Mouse (Mus musculus) B cell, adult 2 months (primary cell): ENCODE measurements around the gene Foxa1.

Experiments
- DNase-seq, 2 experiments: peaks; one replicate each; pipeline ENCODE4 v3.0.0; 2022

Gene Foxa1

GRCm38 (mm10) chr12:57546415-57547201 is at the start of gene Foxa1:
TSS of gene Foxa1 (minus strand) at chr12:57546916.
- peak; percentile 53 to 58 for DNase-seq

- no peak for DNase-seq
Observed at GRCm38 (mm10) chr12:57575931-57576628, 29.4 kb upstream of the Foxa1 start.

GRCm38 (mm10) chr12:57572415-57572814 is 25.7 kb upstream of the Foxa1 start:
- DNase-seq: no peak

GRCm38 (mm10) chr12:57571773-57572172 is 25.1 kb upstream of the Foxa1 start:
- DNase-seq: no peak

GRCm38 (mm10) chr12:57563909-57564308 is 17.2 kb upstream of the Foxa1 start, which contains the start of gene Ttc6:
TSS of gene Ttc6 (plus strand) at chr12:57564113.
- no peak for DNase-seq

- no peak for DNase-seq
Observed at GRCm38 (mm10) chr12:57554091-57554490, 7.4 kb upstream of the Foxa1 start.

GRCm38 (mm10) chr12:57552286-57552685 is 5.6 kb upstream of the Foxa1 start:
- no peak for DNase-seq

- DNase-seq: no peak
Observed at GRCm38 (mm10) chr12:57550881-57551280, 4.2 kb upstream of the Foxa1 start.

- DNase-seq: no peak
Observed at GRCm38 (mm10) chr12:57550181-57550808, 3.6 kb upstream of the Foxa1 start.

GRCm38 (mm10) chr12:57549667-57550160 is 3.0 kb upstream of the Foxa1 start:
- DNase-seq: no peak

- no peak for DNase-seq
Observed at GRCm38 (mm10) chr12:57548981-57549666, 2.4 kb upstream of the Foxa1 start.

GRCm38 (mm10) chr12:57548352-57548980 is 1.8 kb upstream of the Foxa1 start:
- no peak for DNase-seq

GRCm38 (mm10) chr12:57547890-57548289 is 1.2 kb upstream of the Foxa1 start:
- DNase-seq: no peak

- no peak for DNase-seq
Observed at GRCm38 (mm10) chr12:57545371-57546241, 1.1 kb downstream of the Foxa1 start.

- peak; percentile 49 to 54 for DNase-seq
Observed at GRCm38 (mm10) chr12:57544641-57545370, 1.9 kb downstream of the Foxa1 start.

GRCm38 (mm10) chr12:57543627-57543991 is 3.1 kb downstream of the Foxa1 start:
- no peak for DNase-seq

GRCm38 (mm10) chr12:57542746-57543626 is 3.7 kb downstream of the Foxa1 start:
- DNase-seq: no peak

- no peak for DNase-seq
Observed at GRCm38 (mm10) chr12:57541931-57542745, 4.6 kb downstream of the Foxa1 start.

- no peak for DNase-seq
Observed at GRCm38 (mm10) chr12:57541118-57541517, 5.6 kb downstream of the Foxa1 start.
